Mouse (Mus musculus): Measurements from ENCODE around the gene 2610008E11Rik.
"Not testable (repeated sequence)": the region's sequence is repeated elsewhere in the genome, so short reads cannot be mapped to it uniquely, and the experiment has no call there.

- not testable (repeated sequence) for TF ChIP-seq CTCF (IDR thresholded peaks at IDR 0.05; ENCODE audit: borderline replicate concordance, insufficient read depth, low read length); POLR2A (IDR thresholded peaks at IDR 0.05; ENCODE audit: low read depth, low read length)
Observed at GRCm38 (mm10) chr10:79042457-79042856, 54.9 kb downstream of the 2610008E11Rik start.
